Mouse (Mus musculus) urinary bladder, postnatal 4 days (tissue): ENCODE measurements at regions not wholly inside any gene's neighbourhood (a gene's known extent, or its start where the extent isn't known, plus 50 kb on each side); places are given as distances from the start of the nearest gene placed in this dataset.
"Not testable (repeated sequence)": the region's sequence is repeated elsewhere in the genome, so short reads cannot be mapped to it uniquely, and the experiment has no call there.

Source experiments
- DNase-seq, 2 experiments: peaks; one replicate each; pipeline ENCODE4 v3.0.0; 2021 to 2022; ENCODE audit warnings: low spot score in 2 of 2

- no peak for DNase-seq
These were observed 119.3 kb upstream of the Foxk1 start for GRCm38 (mm10) chr5:142281997-142282396.

- DNase-seq, result no peak
These were observed 113.3 kb upstream of the Foxk1 start for GRCm38 (mm10) chr5:142287981-142288380.

- DNase-seq, result no peak
These were observed 109.8 kb upstream of the Foxk1 start for GRCm38 (mm10) chr5:142291451-142291850.

GRCm38 (mm10) chr5:142296401-142296800 lies 104.9 kb upstream of the Foxk1 start:
- not testable (repeated sequence) for DNase-seq

- DNase-seq, result no peak
These were observed 101.7 kb upstream of the Foxk1 start for GRCm38 (mm10) chr5:142299621-142300020.

- DNase-seq, result no peak
These were observed 92.8 kb upstream of the Foxk1 start for GRCm38 (mm10) chr5:142308511-142308910.

GRCm38 (mm10) chr5:142313944-142314343 lies 87.4 kb upstream of the Foxk1 start:
- peak in 1 of 2 experiments; percentile 19 for DNase-seq

- no peak for DNase-seq
These were observed 86.8 kb upstream of the Foxk1 start for GRCm38 (mm10) chr5:142314466-142314865.

- no peak for DNase-seq
These were observed 82.0 kb upstream of the Foxk1 start for GRCm38 (mm10) chr5:142319268-142319667.

- no peak for DNase-seq
These were observed 80.0 kb upstream of the Foxk1 start for GRCm38 (mm10) chr5:142321316-142321715.

GRCm38 (mm10) chr5:142324928-142325327 lies 76.4 kb upstream of the Foxk1 start:
- no peak for DNase-seq

GRCm38 (mm10) chr5:142325560-142325959 lies 75.7 kb upstream of the Foxk1 start:
- DNase-seq, result no peak

- DNase-seq, result no peak
These were observed 74.0 kb upstream of the Foxk1 start for GRCm38 (mm10) chr5:142327261-142327660.

- no peak for DNase-seq
These were observed 71.4 kb upstream of the Foxk1 start for GRCm38 (mm10) chr5:142329724-142330520.

GRCm38 (mm10) chr5:142332744-142333143 lies 68.6 kb upstream of the Foxk1 start:
- no peak for DNase-seq

- no peak for DNase-seq
These were observed 63.9 kb upstream of the Foxk1 start for GRCm38 (mm10) chr5:142337436-142337835.

- DNase-seq, result no peak
These were observed 63.2 kb upstream of the Foxk1 start for GRCm38 (mm10) chr5:142338051-142338450.

- no peak for DNase-seq
These were observed 60.9 kb upstream of the Foxk1 start for GRCm38 (mm10) chr5:142340205-142341025.

GRCm38 (mm10) chr5:142341026-142341432 lies 60.3 kb upstream of the Foxk1 start:
- no peak for DNase-seq

- no peak for DNase-seq
These were observed 54.8 kb upstream of the Foxk1 start for GRCm38 (mm10) chr5:142346454-142346853.

GRCm38 (mm10) chr5:142350574-142350973 lies 50.7 kb upstream of the Foxk1 start:
- no peak for DNase-seq
